Mouse (Mus musculus) gastrocnemius, adult 2 months (tissue): ENCODE measurements around the gene Stat3. TPM values are rescaled to one million over a fixed set of nuclear protein-coding genes. Genes with fewer than 3 reads are reported as not detected.

Experiments used
- DNase-seq: peaks from one replicate; pipeline ENCODE4 v3.0.0; 2022
- H3K27ac ChIP-seq: fragments of 200-600 bp; 2 replicates; pipeline ENCODE4 v1.8.1; 2022; ENCODE audit warnings: mild to moderate bottlenecking
- H3K4me3 ChIP-seq: fragments of 200-600 bp; 2 replicates; pipeline ENCODE4 v1.8.1; 2022; ENCODE audit warnings: mild to moderate bottlenecking, moderate library complexity
- CTCF ChIP-seq: fragments of 200-600 bp; IDR thresholded peaks from 2 replicates; pipeline ENCODE4 v1.8.1; 2022; ENCODE audit warnings: antibody characterized with exemption, mild to moderate bottlenecking, moderate library complexity
- intact Hi-C: fragments of 180-260 bp; cut with DNase I; formaldehyde crosslinking; loops from one replicate; pipeline ENCODE4 v1.15.1; 2025
- total RNA-seq, 2 experiments: library from RNA; stranded (reverse); gene quantifications; 2 replicates each; pipeline ENCODE4 v1.2.3; 2021

Stat3 gene
- total RNA-seq, 2 experiments from 2014 or later: 40.6 to 44.2 TPM

DNA sequence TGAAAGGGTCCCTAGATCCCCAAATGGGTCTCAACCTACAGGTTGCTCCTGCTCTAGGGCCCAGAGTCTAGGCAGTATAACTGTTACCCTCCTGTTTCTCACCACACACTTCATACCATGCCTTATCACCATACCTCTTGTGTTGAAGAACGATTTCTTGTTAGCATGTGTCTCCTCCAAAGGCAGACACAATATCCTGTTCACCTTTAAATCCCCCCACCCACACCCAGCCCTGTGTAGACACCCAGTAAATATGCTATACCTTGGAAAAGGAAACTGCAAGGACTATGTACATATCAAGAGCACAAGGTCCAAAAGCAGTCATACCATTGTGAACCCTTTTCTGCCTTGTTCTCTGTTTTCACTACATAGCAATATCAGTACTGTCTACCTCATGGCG lies 87.3 kb downstream of the Stat3 start:
- Histone ChIP-seq H3K4me3 (no peak overlapping the region), H3K27ac (no peak overlapping the region)
- TF ChIP-seq CTCF: no peak
- intact Hi-C loops: loop anchor here (10.0 kb wide), 1 partner anchor 137 kb away; the partner anchor contains the start of genes Hspb9 and Kat2a
- DNase-seq: no peak

DNA sequence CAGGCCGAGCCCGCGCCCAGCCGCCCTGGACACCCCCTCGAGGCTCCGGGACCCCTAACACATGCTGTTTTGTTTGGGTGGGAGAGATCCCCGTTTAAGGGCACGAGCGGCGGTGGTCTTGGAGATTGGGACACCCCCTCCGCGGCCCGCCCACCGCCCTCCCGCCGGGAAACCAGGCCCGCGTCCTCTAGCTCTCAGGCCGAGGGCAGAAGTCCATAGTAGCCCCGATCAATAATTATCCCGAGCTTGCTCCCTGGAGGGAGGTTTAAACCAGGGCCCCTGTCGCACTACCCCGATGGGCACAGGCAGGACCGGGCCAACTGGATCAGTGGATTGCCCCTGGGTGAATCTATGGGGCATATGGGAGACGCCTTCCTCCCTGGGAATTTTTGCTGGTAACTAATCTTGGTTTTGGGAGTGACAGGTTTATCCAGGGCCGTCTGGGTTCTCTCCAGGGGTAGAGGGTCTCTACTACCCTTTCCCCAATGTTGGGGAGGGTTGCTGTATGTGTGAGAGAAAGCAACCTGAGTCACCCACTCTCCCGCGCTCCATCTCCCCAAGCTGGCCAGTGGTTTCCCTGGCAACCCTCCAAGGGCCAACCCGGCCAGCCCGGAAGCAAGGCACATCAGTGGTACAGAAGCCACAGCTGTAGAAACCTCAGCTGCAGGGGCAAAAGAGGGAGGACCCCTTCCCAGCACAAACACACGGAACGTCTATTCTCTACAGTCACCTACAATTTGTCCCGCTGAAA lies 88.4 kb downstream of the Stat3 start:
- DNase-seq: peak; percentile 80
- no peak for TF ChIP-seq CTCF
- intact Hi-C loops: loop anchor here (10.0 kb wide), 1 partner anchor 136 kb away; the partner anchor contains the start of genes Hspb9 and Kat2a
- H3K27ac ChIP-seq: peak overlapping the region; percentile 97
- H3K4me3 ChIP-seq: peak overlapping the region; percentile 99

DNA sequence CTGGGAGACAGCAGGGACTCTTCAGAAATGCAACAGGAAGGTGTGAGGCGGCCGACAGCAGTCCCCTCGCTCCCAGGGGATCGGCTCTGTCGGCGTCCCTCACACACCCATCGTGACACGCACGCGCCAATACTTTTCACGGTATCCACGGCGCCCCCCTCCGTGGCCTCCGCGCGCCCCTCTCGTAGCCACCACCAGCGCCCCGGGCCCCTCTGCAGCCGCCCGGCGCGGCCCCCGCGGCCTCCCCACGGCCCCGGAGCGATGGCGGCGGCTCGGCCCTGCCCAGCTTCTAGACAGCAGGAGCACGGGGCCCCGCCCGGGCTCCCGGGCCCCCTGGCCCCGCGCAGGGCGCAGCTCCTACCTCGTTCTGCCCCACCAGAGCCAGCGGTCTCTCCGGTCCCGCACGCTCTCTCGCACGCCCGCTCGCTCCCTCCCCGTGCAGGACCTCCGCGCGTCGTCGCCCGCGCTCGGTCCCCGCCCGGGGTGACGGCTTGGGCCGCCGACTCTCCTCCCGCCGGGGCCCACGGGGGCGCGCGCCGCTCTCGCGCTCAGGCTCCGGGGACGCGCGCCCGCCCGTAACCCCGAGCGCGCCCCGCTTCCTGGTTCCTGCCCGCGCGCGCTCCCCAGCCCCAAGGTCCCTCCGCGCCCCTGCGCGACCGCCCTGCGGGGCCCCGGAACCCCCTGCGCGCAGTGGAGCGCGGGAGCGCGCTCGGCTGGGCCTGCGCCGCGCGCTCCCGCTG lies 89.1 kb downstream of the Stat3 start, which contains the start of gene Stat5b:
Gene Stat5b, minus strand, starts transcription at position 687 of the 740 bp plus-strand sequence.
- no peak for TF ChIP-seq CTCF
- DNase-seq: peak; percentile 89
- intact Hi-C loops: loop anchor here (10.0 kb wide), 1 partner anchor 135 kb away; the partner anchor contains the start of genes Hspb9 and Kat2a
- Histone ChIP-seq H3K4me3 (peak within 1 kb of the TSS; percentile 99), H3K27ac (peak within 1 kb of the TSS; percentile 97)

DNA sequence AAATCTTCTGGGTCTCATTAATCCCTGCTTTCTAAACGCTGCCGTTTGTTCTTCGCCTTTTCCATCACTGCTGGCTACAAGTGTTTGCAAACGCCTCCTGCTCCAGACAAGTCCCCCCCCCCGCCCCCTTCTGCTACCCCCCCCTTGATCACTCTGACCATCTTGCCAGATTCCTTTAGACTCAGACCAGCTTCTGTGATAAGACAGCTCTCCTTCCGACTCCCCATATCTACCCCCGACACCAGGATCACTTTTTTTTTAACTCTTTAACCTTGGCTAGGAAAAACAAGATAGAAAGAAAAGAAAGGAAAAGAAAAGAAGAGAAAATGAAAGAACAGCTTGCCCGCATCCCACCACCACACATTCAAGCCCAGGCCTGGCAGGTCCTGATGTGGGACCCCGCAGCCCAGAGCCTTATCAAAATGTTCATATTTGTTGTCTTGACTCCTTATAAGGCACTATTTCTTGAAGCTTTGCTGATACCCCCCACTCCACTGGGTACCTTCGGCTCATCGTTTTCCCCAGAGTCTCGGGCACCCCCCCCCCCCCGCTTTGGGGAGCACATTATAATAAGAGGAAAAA lies 89.8 kb downstream of the Stat3 start:
- no peak for TF ChIP-seq CTCF
- DNase-seq: no peak
- Histone ChIP-seq H3K27ac (peak overlapping the region; percentile 97), H3K4me3 (peak overlapping the region; percentile 99)
- intact Hi-C loops: loop anchor here (10.0 kb wide), 1 partner anchor 135 kb away; the partner anchor contains the start of genes Hspb9 and Kat2a

DNA sequence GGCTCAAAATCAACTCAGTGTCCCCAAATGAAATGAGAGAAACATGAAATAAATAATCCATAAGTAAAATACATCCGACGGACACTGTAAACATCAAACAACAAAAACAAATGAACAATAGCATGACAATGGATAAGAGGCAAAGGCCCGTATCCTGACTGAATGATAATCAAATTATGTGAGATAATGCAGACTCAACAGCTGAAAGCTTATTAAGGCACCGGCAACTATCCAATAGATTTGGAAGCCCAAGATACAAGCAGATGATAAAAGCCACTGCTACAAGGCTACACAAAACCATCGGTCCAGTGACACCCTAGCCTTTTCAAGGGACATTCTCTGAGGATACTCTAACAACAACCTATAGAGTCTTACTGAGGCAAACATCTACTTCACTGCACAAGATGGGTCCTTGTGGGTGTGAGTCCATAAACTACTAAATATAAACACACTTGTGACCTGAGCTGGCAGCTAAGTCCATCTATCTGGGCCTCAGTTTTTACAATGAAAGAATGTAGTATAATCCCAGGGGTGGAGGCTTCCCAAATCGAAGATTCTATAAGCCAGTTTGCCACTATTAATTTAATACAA lies 90.5 kb downstream of the Stat3 start:
- Histone ChIP-seq H3K27ac (peak overlapping the region; percentile 97), H3K4me3 (peak overlapping the region; percentile 99)
- TF ChIP-seq CTCF: no peak
- DNase-seq: no peak
- intact Hi-C loops: no loop called here

DNA sequence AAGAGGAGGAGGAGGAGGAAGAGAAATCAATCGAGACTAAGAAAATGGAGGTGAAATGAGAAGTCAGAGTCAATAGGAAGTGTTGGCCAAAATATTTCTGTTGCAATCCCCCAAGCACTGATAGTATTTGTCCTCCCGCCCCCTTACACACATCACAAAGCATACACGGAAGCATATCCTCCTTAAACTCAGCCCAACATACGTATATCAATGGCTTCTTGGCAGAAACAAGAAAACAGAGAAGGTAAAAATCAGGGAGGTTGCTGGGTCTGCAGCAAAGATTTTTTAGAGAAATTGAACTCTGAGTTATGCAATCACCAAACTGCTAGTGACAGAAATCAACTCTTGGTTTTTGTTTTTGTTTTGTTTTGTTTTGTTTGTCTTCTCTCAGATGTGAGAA lies 91.3 kb downstream of the Stat3 start:
- TF ChIP-seq CTCF: no peak
- H3K4me3 ChIP-seq: peak overlapping the region; percentile 99

DNA sequence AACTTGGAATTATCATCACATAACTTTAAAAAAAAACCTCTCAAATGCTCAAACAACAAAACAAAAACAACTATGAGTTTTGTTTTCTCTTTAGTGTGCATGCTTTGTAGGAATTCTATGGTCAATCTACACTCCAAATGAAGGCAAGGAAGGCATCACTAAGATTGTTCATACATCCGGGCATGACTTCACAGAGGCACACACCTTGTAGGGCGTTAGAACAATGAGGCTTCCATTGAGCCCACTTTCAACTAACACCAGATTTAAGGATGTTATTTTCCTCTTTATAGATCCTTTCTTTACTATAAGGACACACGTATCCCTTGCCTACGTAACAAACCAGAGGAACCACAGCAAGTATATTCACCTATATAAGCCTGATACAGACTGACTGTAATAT lies 91.8 kb downstream of the Stat3 start:
- intact Hi-C loops: no loop called here
- H3K4me3 ChIP-seq: no peak overlapping the region
- no peak for DNase-seq
- peak overlapping the region; percentile 97 for H3K27ac ChIP-seq
- no peak for TF ChIP-seq CTCF

More for the DNA sequence above, 91.3 kb downstream of the Stat3 start:
- intact Hi-C loops: no loop called here
- no peak for DNase-seq
- H3K27ac ChIP-seq: peak overlapping the region; percentile 97

DNA sequence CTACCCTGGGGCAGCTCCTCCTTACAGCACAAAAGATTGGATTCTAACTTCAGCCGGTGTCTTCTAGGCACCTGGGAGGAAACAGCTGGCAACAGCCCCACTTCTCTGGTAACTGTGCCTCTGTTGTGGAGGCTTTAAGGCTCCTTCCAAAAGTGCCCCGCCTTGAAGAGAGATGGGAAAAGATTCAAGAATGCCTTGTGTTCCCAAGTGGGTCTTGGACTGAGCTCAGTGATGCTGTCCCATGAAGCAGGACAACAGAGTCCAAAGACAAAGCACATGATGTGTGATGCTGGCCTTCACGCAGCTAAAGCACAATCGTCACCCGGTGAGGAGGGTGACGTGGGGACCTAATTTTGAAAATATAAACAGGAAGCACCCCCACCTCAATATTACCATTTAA lies 93.5 kb downstream of the Stat3 start:
- TF ChIP-seq CTCF: no peak
- H3K27ac ChIP-seq: peak overlapping the region; percentile 71
- peak; percentile 50 for DNase-seq
- intact Hi-C loops: no loop called here
- no peak overlapping the region for H3K4me3 ChIP-seq

DNA sequence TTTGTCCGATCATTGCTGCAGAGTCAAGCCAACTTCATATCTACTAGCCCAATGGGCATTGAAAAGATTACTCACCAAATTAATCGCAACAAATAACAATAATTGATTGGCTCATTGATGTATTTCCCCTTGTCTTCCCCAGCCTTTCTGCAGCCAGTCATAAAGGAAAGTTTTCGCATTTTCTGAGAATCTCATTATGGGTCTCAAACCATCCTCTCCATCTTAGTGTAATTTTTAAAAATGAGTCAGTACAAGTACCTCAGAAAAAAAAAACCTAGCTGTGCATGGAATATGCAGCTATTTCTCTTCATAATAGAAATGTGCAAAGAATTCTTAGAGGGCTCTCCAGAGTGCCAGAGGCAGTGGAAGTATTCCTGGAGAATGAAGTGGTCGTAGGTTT lies 95.2 kb downstream of the Stat3 start:
- H3K4me3 ChIP-seq: no peak overlapping the region
- intact Hi-C loops: no loop called here
- DNase-seq: no peak
- TF ChIP-seq CTCF: no peak
- no peak overlapping the region for H3K27ac ChIP-seq

DNA sequence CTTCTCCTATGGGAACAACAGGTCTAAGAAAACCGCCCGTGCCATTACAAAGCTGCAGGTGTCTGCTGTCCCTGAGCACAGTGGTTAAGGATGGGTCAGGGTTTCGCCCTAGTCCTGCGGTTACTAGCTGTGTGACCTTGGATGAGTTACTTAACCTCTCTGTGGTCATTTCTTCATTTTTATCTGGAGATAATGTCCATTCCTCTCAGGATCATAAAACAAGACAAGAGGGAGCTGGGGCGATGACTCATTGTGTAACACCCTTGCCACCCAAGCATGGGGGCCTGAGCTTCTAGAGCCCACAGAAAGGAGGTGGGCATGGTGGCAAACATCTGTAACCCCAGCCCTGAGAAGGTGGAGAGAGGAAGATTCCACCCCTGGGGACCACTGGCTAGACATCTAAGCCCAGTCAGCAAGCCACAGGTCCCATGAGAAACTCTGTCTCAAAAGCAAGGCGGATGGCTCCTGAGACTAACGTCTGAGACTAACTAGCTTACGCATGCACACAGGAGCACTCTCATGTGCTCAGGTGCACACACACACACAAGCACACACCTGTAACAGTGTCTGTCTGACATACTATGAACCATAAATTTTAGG lies 96.2 kb downstream of the Stat3 start:
- intact Hi-C loops: no loop called here

DNA sequence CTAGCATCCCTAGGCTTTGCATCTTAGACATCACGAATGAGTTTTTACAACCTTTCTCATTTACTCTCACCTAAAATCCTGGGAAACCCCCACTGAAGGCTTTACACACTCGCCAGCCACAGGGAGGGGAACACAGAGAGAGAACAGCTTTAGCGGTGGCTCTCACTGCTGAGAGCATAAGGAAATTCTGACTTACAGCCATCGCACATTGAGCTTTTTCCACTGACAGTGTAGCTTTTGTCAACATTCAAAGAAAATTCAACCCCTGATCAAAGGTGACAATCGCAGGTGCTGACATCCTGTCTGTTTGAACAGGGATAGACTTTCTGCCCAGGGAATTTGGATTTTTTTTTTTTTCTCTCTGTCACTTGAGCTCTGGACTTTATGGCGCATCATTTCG lies 97.3 kb downstream of the Stat3 start:
- Histone ChIP-seq H3K4me3 (no peak overlapping the region), H3K27ac (no peak overlapping the region)
- DNase-seq: no peak
- TF ChIP-seq CTCF: no peak
- intact Hi-C loops: no loop called here

More for the DNA sequence above, 96.2 kb downstream of the Stat3 start:
- Histone ChIP-seq H3K4me3 (no peak overlapping the region), H3K27ac (no peak overlapping the region)
- no peak for DNase-seq
- TF ChIP-seq CTCF: no peak

DNA sequence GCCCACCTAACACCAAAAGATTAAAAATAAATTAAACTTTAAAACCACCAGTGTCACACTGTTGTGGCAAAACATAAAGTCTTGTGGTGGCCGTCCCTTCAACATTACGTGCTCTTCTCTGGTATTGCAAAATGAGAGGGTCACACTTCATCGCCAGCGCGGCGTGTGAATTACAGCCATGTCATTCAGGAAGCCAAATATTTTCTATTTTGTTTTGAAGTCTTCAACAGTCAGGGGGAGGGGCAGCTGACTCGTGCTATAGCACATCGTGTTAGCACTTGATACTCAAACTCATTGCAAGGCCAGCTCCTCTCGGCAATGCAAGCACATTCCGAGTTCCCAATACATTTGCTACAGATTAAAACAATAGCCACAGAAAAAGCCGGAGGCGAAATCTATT lies 98.5 kb downstream of the Stat3 start:
- intact Hi-C loops: no loop called here
- Histone ChIP-seq H3K4me3 (peak overlapping the region; percentile 38), H3K27ac (peak overlapping the region; percentile 75)
- DNase-seq: peak; percentile 57
- TF ChIP-seq CTCF: no peak
